Mouse (Mus musculus) hindbrain, embryonic 11.5 days (tissue): ENCODE measurements around the gene Vmn2r83. TPM values are rescaled to one million over a fixed set of nuclear protein-coding genes. Genes with fewer than 3 reads are reported as not detected.

Source experiments
- ATAC-seq: fragments of 200-750 bp; cut with Nextera tagmentation; 2 replicates; pipeline ENCODE4 v1.8.0; 2017; ENCODE audit warnings: mild to moderate bottlenecking, moderate TSS enrichment, moderate library complexity; ENCODE audit not compliant: low FRiP score
- DNase-seq: peaks from one replicate; pipeline ENCODE4 v3.0.0-alpha.2; 2015; ENCODE audit warnings: low spot score
- H3K27ac ChIP-seq: fragments of 300-500 bp; sonication (generic); 2 replicates; pipeline ENCODE4 v1.5.1; 2014; ENCODE audit warnings: mild to moderate bottlenecking, low read depth, low read length
- H3K27me3 ChIP-seq: fragments of 300-500 bp; sonication (generic); 2 replicates; pipeline ENCODE4 v1.6.1; 2014; ENCODE audit warnings: mild to moderate bottlenecking, low read length, moderate library complexity, mixed read lengths; ENCODE audit not compliant: control insufficient read depth, insufficient read depth
- H3K36me3 ChIP-seq: fragments of 300-500 bp; sonication (generic); 2 replicates; pipeline ENCODE4 v1.6.1; 2014; ENCODE audit warnings: mild to moderate bottlenecking, low read length, moderate library complexity, mixed read lengths; ENCODE audit not compliant: control insufficient read depth, insufficient read depth
- H3K4me1 ChIP-seq: fragments of 300-500 bp; sonication (generic); replicated peaks from 2 replicates; pipeline ENCODE4 v1.6.1; 2014; ENCODE audit warnings: low read length, mixed read lengths; ENCODE audit not compliant: control insufficient read depth, insufficient read depth
- H3K4me2 ChIP-seq: fragments of 300-500 bp; sonication (generic); replicated peaks from 2 replicates; pipeline ENCODE4 v1.6.1; 2014; ENCODE audit warnings: mild to moderate bottlenecking, low read depth, low read length
- H3K4me3 ChIP-seq: fragments of 300-500 bp; sonication (generic); 2 replicates; pipeline ENCODE4 v1.5.1; 2014; ENCODE audit warnings: low read depth, low read length
- H3K9ac ChIP-seq: fragments of 300-500 bp; sonication (generic); 2 replicates; pipeline ENCODE4 v1.6.1; 2014; ENCODE audit warnings: low read depth, low read length
- H3K9me3 ChIP-seq: fragments of 300-500 bp; sonication (generic); 2 replicates; pipeline ENCODE4 v1.6.1; 2016; ENCODE audit warnings: low read length; ENCODE audit not compliant: control insufficient read depth
- WGBS: fragments of 180-500 bp; shearing (Covaris S2); extraction: QIAGEN DNeasy Blood & Tissue Kit; methylation state at CpG from one replicate; pipeline ENCODE4 v1.1.7; 2014; 5-methylcytosine and 5-hydroxymethylcytosine counted together
- polyA plus RNA-seq: library from polyadenylated mRNA; unstranded; fragments of >200 nt; fragmentation: Nextera tagmentation; extraction: Ambion mirVana; gene quantifications from 2 replicates; pipeline ENCODE4 v1.2.1, GENCODE M21; 2014

Gene Vmn2r83
- polyA plus RNA-seq, 1 experiment from 2014 or later, result not detected

GRCm38 (mm10) chr10:79541522-79541921 is 73.0 kb downstream of the Vmn2r83 start:
- Histone ChIP-seq H3K4me1 (no peaks in the 10 kb centered on the region), H3K9me3 (no peaks in the 10 kb centered on the region), H3K4me2 (no peak overlapping the region), H3K27me3 (no peaks in the 10 kb centered on the region), H3K9ac (no peak overlapping the region), H3K27ac (no peak overlapping the region), H3K36me3 (peaks cover 26% of the 10 kb centered on the region), H3K4me3 (no peak overlapping the region)
- DNase-seq (no peak), ATAC-seq (no peak)
- 69% methylated on average over 15 of the region's 15 CpGs for WGBS

GRCm38 (mm10) chr10:79542171-79542570 is 73.6 kb downstream of the Vmn2r83 start:
- DNase-seq, result no peak
- no peaks in the 10 kb centered on the region for H3K4me1 ChIP-seq
- peaks cover 27% of the 10 kb centered on the region for H3K36me3 ChIP-seq
- 95% methylated on average over 11 of the region's 11 CpGs for WGBS
- no peak overlapping the region for H3K27ac ChIP-seq
- no peak for ATAC-seq
- no peaks in the 10 kb centered on the region for H3K27me3 ChIP-seq
- no peak overlapping the region for H3K4me3 ChIP-seq
- no peak overlapping the region for H3K4me2 ChIP-seq
- no peak overlapping the region for H3K9ac ChIP-seq
- no peaks in the 10 kb centered on the region for H3K9me3 ChIP-seq

Other genes starting within 250 kb of the Vmn2r83 start
- not detected in 2 replicates for gene Vmn2r81, start 221.0 kb upstream of the Vmn2r83 start, polyA plus RNA-seq
- not detected in 2 replicates for gene Vmn2r82, start 112.2 kb upstream of the Vmn2r83 start, polyA plus RNA-seq
- 12.4 and 16.1 TPM in 2 replicates for gene Plpp2, start 65.1 kb downstream of the Vmn2r83 start, polyA plus RNA-seq
- 35.4 and 37.8 TPM in 2 replicates for gene Mier2, start 86.5 kb downstream of the Vmn2r83 start, polyA plus RNA-seq
- gene Theg, start 118.6 kb downstream of the Vmn2r83 start, polyA plus RNA-seq, result not detected in 2 replicates
- gene C2cd4c, start 145.3 kb downstream of the Vmn2r83 start, polyA plus RNA-seq, result 0.06 and 0.19 TPM in 2 replicates
- gene Shc2, start 169.2 kb downstream of the Vmn2r83 start, polyA plus RNA-seq, result 11.7 and 12.4 TPM in 2 replicates
- gene Odf3l2, start 177.0 kb downstream of the Vmn2r83 start, polyA plus RNA-seq, result not detected in 2 replicates
- 1.1 and 1.6 TPM in 2 replicates for gene Madcam1, start 195.8 kb downstream of the Vmn2r83 start, polyA plus RNA-seq
- gene Tpgs1, start 200.6 kb downstream of the Vmn2r83 start, polyA plus RNA-seq, result 69.6 and 70.8 TPM in 2 replicates
- gene Cdc34, start 213.5 kb downstream of the Vmn2r83 start, polyA plus RNA-seq, result 153 and 159 TPM in 2 replicates
- 0.42 and 0.73 TPM in 2 replicates for gene Gzmm, start 220.3 kb downstream of the Vmn2r83 start, polyA plus RNA-seq
- gene Bsg, start 235.8 kb downstream of the Vmn2r83 start, polyA plus RNA-seq, result 595 and 605 TPM in 2 replicates
- 0.15 and 0.20 TPM in 2 replicates for gene Hcn2, start 247.9 kb downstream of the Vmn2r83 start, polyA plus RNA-seq